Mouse (Mus musculus): Measurements from ENCODE around the gene Ddhd1. TPM values are rescaled to one million over a fixed set of nuclear protein-coding genes. Genes with fewer than 3 reads are reported as not detected.

The Ddhd1 gene
- polyA plus RNA-seq, 1 experiment: 10.6 TPM

- no peak for DNase-seq (ENCODE audit: low read depth in 1 of 2, low spot score in 2 of 2)
- TF ChIP-seq POLR2A (IDR thresholded peaks at IDR 0.05; ENCODE audit: low read depth, low read length): no peak
- TF ChIP-seq CTCF (IDR thresholded peaks at IDR 0.05; ENCODE audit: extremely low read depth, insufficient read depth, insufficient read length, insufficient replicate concordance): no peak
- Histone ChIP-seq H3K27ac (ENCODE audit: insufficient read depth, low read length) (no peak overlapping the region), H3K36me3 (ENCODE audit: control insufficient read depth, insufficient read depth, low read length) (peaks cover 36% of the 10 kb centered on the region), H3K27me3 (ENCODE audit: control insufficient read depth, insufficient read depth, low read length) (no peaks in the 10 kb centered on the region), H3K4me3 (ENCODE audit: extremely low read depth, insufficient read depth, insufficient read length) (no peak overlapping the region), H3K4me1 (ENCODE audit: control insufficient read depth, insufficient read depth, insufficient read length) (no peaks in the 10 kb centered on the region)
- 92% methylated on average over 4 of the region's 4 CpGs for WGBS
These were observed 43.1 kb downstream of the Ddhd1 start for GRCm38 (mm10) chr14:45614822-45615221.

- TF ChIP-seq POLR2A (IDR thresholded peaks at IDR 0.05; ENCODE audit: low read depth, low read length) (no peak), CTCF (IDR thresholded peaks at IDR 0.05; ENCODE audit: extremely low read depth, insufficient read depth, insufficient read length, insufficient replicate concordance) (no peak)
- WGBS: 97% methylated on average over 6 of the region's 6 CpGs
These were observed 43.5 kb downstream of the Ddhd1 start for GRCm38 (mm10) chr14:45614406-45614805.

GRCm38 (mm10) chr14:45611654-45612053 lies 46.3 kb downstream of the Ddhd1 start:
- no peaks in the 10 kb centered on the region for H3K27me3 ChIP-seq (ENCODE audit: control insufficient read depth, insufficient read depth, low read length)
- no peak overlapping the region for H3K4me3 ChIP-seq (ENCODE audit: extremely low read depth, insufficient read depth, insufficient read length)
- WGBS: 89% methylated on average over 7 of the region's 7 CpGs
- TF ChIP-seq CTCF (IDR thresholded peaks at IDR 0.05; ENCODE audit: extremely low read depth, insufficient read depth, insufficient read length, insufficient replicate concordance) (no peak), POLR2A (IDR thresholded peaks at IDR 0.05; ENCODE audit: low read depth, low read length) (no peak)
- no peak for DNase-seq (ENCODE audit: low read depth in 1 of 2, low spot score in 2 of 2)
- H3K4me1 ChIP-seq (ENCODE audit: control insufficient read depth, insufficient read depth, insufficient read length): no peaks in the 10 kb centered on the region
- H3K36me3 ChIP-seq (ENCODE audit: control insufficient read depth, insufficient read depth, low read length): peaks cover 39% of the 10 kb centered on the region
- H3K27ac ChIP-seq (ENCODE audit: insufficient read depth, low read length): no peak overlapping the region

More at GRCm38 (mm10) chr14:45614406-45614805, 43.5 kb downstream of the Ddhd1 start:
- H3K27me3 ChIP-seq (ENCODE audit: control insufficient read depth, insufficient read depth, low read length): no peaks in the 10 kb centered on the region
- peaks cover 36% of the 10 kb centered on the region for H3K36me3 ChIP-seq (ENCODE audit: control insufficient read depth, insufficient read depth, low read length)
- DNase-seq (ENCODE audit: low read depth in 1 of 2, low spot score in 2 of 2): no peak
- H3K27ac ChIP-seq (ENCODE audit: insufficient read depth, low read length): no peak overlapping the region
- H3K4me1 ChIP-seq (ENCODE audit: control insufficient read depth, insufficient read depth, insufficient read length): no peaks in the 10 kb centered on the region
- no peak overlapping the region for H3K4me3 ChIP-seq (ENCODE audit: extremely low read depth, insufficient read depth, insufficient read length)

GRCm38 (mm10) chr14:45602002-45602401 lies 55.9 kb downstream of the Ddhd1 start:
- no peak for DNase-seq (ENCODE audit: low read depth in 1 of 2, low spot score in 2 of 2)
- H3K4me3 ChIP-seq (ENCODE audit: extremely low read depth, insufficient read depth, insufficient read length): no peak overlapping the region
- WGBS: 86% methylated on average over 3 of the region's 3 CpGs
- no peak overlapping the region for H3K27ac ChIP-seq (ENCODE audit: insufficient read depth, low read length)
- H3K27me3 ChIP-seq (ENCODE audit: control insufficient read depth, insufficient read depth, low read length): no peaks in the 10 kb centered on the region
- TF ChIP-seq CTCF (IDR thresholded peaks at IDR 0.05; ENCODE audit: extremely low read depth, insufficient read depth, insufficient read length, insufficient replicate concordance) (no peak), POLR2A (IDR thresholded peaks at IDR 0.05; ENCODE audit: low read depth, low read length) (no peak)
- peaks cover 24% of the 10 kb centered on the region for H3K36me3 ChIP-seq (ENCODE audit: control insufficient read depth, insufficient read depth, low read length)
- no peaks in the 10 kb centered on the region for H3K4me1 ChIP-seq (ENCODE audit: control insufficient read depth, insufficient read depth, insufficient read length)

GRCm38 (mm10) chr14:45600587-45600986 lies 57.4 kb downstream of the Ddhd1 start:
- 95% methylated on average over 9 of the region's 9 CpGs for WGBS
- Histone ChIP-seq H3K4me3 (ENCODE audit: extremely low read depth, insufficient read depth, insufficient read length) (no peak overlapping the region), H3K27me3 (ENCODE audit: control insufficient read depth, insufficient read depth, low read length) (no peaks in the 10 kb centered on the region), H3K27ac (ENCODE audit: insufficient read depth, low read length) (no peak overlapping the region), H3K4me1 (ENCODE audit: control insufficient read depth, insufficient read depth, insufficient read length) (no peaks in the 10 kb centered on the region), H3K36me3 (ENCODE audit: control insufficient read depth, insufficient read depth, low read length) (peaks cover 22% of the 10 kb centered on the region)
- TF ChIP-seq POLR2A (IDR thresholded peaks at IDR 0.05; ENCODE audit: low read depth, low read length) (no peak), CTCF (IDR thresholded peaks at IDR 0.05; ENCODE audit: extremely low read depth, insufficient read depth, insufficient read length, insufficient replicate concordance) (no peak)
- no peak for DNase-seq (ENCODE audit: low read depth in 1 of 2, low spot score in 2 of 2)

- Histone ChIP-seq H3K4me1 (ENCODE audit: control insufficient read depth, insufficient read depth, insufficient read length) (no peaks in the 10 kb centered on the region), H3K4me3 (ENCODE audit: extremely low read depth, insufficient read depth, insufficient read length) (no peak overlapping the region), H3K36me3 (ENCODE audit: control insufficient read depth, insufficient read depth, low read length) (peaks cover 24% of the 10 kb centered on the region), H3K27me3 (ENCODE audit: control insufficient read depth, insufficient read depth, low read length) (no peaks in the 10 kb centered on the region), H3K27ac (ENCODE audit: insufficient read depth, low read length) (no peak overlapping the region)
- no peak for DNase-seq (ENCODE audit: low read depth in 1 of 2, low spot score in 2 of 2)
- 92% methylated on average over 8 of the region's 8 CpGs for WGBS
- TF ChIP-seq CTCF (IDR thresholded peaks at IDR 0.05; ENCODE audit: extremely low read depth, insufficient read depth, insufficient read length, insufficient replicate concordance) (no peak), POLR2A (IDR thresholded peaks at IDR 0.05; ENCODE audit: low read depth, low read length) (no peak)
These were observed 60.1 kb downstream of the Ddhd1 start for GRCm38 (mm10) chr14:45597855-45598254.

- Histone ChIP-seq H3K27me3 (ENCODE audit: control insufficient read depth, insufficient read depth, low read length) (no peaks in the 10 kb centered on the region), H3K36me3 (ENCODE audit: control insufficient read depth, insufficient read depth, low read length) (peaks cover 10% of the 10 kb centered on the region), H3K27ac (ENCODE audit: insufficient read depth, low read length) (no peak overlapping the region), H3K4me1 (ENCODE audit: control insufficient read depth, insufficient read depth, insufficient read length) (no peaks in the 10 kb centered on the region), H3K4me3 (ENCODE audit: extremely low read depth, insufficient read depth, insufficient read length) (no peak overlapping the region)
- TF ChIP-seq POLR2A (IDR thresholded peaks at IDR 0.05; ENCODE audit: low read depth, low read length) (no peak), CTCF (IDR thresholded peaks at IDR 0.05; ENCODE audit: extremely low read depth, insufficient read depth, insufficient read length, insufficient replicate concordance) (no peak)
- WGBS: 96% methylated on average over 6 of the region's 6 CpGs
- no peak for DNase-seq (ENCODE audit: low read depth in 1 of 2, low spot score in 2 of 2)
These were observed 64.7 kb downstream of the Ddhd1 start for GRCm38 (mm10) chr14:45593261-45593660.
